Mouse (Mus musculus): ENCODE data around the gene Efna5.

DNA sequence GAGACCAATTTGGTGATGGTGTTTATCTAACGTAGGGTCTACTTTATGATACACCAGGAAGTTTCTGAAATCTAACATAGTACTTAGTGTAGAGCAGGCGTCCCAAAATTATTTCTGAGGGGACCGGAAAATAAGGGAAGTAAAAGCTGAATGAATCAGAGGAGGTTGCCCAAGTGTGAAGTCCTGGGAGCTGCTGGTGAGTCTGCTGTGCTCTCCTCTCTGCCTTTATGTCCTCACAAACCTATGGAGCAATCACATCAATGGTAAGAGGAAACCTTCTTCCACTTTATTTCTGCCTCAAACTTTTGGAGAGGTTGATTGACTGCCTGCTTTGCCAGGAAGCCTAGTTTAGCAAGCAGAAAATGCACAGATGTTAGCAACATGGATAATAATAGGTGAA, 257.9 kb downstream of the Efna5 start:
- no peak for TF ChIP-seq CTCF (IDR thresholded peaks at IDR 0.05; ENCODE audit: extremely low read depth, insufficient read length, insufficient replicate concordance, low read depth, low read length)
- no peak for TF ChIP-seq POLR2A (IDR thresholded peaks at IDR 0.05; ENCODE audit: low read depth, low read length)
